Mouse (Mus musculus): ENCODE results near the gene Pcdh15. TPM values are rescaled to one million over a fixed set of nuclear protein-coding genes. Genes with fewer than 3 reads are reported as not detected.

Gene Pcdh15
- total RNA-seq (2022) = under 1 TPM; 0.04 to 0.54 (median 0.33) TPM

DNA sequence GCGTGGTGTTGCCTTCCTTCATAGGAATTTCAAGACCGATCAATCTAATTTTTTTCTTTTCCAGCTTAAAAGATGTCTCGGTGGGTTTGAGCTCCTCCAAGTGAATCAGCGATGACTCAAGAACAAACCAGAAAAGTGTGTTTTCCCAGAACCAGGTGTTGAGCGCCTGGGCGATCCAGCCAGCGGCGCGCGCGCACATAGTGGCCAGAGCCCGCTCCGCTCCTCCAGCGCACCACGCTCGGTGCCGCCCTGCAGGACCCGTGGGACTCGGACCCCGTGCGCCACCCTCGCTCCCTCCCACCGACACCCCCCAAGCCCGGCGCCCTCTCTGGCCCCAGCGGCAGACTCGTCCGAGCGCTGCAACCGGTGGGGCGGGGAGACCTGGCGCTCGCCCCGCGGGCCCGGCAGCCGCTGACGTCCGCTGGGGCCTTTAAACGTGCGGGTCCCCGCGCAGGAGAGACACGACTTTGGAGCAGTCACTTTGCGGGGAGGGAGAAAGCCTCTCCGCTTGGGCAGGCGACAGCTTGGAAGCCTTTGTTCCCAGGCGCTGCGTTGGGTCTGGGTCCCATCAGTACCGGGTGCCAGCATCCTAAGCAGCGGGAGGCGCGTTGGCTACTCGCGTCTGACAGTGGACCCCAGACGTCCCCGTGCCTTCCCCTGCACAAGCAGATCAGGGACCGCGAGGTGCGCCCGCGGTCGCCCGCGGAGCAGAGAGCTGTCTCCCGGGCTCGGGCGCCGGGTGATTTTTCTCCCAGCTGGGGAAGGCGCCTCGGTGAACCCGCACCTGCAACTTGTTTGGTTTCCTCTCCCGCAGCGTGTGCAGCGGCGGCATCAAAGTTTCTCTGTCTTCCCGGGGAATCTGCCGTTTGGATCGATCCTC, at the start of gene Pcdh15:
Pcdh15 (plus strand) TSS at position 377 of the 880 bp plus-strand sequence.
- DNase-seq (ENCODE audit: low spot score in 2 of 2) = no peak

DNA sequence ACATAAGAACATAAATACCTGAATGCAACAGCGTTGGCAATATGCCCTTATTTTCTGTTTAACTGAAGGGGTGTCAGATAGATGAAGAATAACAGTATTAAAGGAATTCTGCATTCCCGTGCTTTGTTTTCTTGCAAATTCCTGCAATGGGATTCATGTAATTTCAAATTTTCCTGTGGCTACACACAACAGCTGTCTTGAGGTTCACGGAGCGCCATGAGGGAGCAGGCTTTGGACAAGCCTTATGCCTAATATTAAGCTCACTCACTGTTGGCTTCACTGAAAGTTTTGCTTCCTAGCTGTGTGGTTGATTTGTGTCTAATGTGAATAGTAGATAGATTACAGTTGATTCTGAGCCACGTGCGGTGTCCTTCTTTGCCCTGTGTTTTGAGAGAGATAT, 47.1 kb upstream of the Pcdh15 start:
- DNase-seq (ENCODE audit: low spot score in 2 of 2) = no peak

DNA sequence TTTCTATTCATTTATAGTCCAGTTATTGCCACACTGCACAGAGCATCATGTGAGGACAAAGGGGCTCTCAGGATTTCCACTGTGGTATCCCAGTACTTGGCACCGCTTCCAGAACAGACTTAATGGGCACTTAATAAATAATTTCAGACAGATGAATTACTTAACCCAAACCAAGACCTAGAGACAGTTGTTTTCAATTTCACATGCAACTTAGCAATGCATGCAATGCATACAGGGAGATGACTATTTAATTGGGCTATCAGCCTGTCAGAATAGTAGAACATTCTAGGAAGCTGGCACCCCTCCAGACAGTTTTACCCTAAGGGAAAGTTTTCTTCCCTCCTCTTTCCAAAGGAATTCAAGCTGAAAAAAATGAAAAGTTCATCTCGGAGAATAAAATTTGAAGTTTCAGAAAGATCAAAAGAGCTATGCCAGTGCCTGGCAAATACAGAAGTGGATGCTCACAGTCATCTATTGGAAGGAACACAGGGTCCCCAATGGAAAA, 39.4 kb upstream of the Pcdh15 start:
- DNase-seq (ENCODE audit: low spot score in 2 of 2) = no peak

DNA sequence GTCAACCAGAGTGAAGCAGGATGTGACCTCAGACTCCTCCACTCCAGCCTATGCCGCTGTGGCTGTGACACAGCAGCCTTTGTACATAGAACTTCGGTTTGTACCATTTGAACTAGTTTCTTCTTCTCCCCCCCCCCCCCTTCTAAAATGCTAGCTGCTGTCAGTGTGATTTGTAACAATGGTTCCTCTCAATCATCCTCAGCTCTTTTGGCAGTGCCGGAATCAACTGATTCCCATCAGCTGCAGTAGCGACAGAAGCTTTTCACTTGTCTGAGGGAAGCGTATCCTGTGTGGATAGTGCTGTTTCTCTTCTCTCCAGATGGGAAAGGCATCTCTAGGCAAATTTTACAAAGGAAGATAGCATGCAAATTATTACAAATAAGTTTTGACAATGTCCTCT, 12.4 kb upstream of the Pcdh15 start:
- DNase-seq (ENCODE audit: low spot score in 2 of 2) = no peak

DNA sequence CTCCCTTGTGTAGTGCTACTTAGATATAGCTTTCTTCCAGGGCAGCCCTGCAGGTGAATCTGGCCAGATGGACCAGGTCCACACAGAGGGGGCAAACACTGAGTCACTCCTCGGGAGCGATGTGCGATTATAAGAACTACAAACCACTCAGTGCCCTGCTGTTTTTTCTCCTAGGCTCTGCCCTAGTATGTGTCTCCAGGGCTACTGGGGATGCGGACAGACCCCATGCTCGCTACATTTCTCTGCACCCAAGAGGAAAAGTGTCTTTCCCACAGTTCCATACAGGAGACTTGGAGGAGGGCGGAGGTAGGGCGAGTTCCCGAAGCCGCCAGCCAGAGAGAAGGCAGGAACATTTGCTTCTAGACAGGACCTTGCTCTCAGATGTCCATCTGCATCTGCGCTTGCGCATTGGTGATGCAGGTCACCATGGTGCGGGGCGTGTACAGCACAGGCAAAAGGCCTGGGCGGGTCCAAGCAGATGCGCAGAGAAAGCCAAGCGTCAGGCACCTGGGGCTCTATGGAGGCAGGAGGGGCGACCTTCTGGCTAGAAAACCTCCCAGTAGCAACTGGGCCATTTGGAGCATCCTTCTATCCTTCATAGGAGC, 2.5 kb upstream of the Pcdh15 start:
- no peak for DNase-seq (ENCODE audit: low spot score in 2 of 2)

DNA sequence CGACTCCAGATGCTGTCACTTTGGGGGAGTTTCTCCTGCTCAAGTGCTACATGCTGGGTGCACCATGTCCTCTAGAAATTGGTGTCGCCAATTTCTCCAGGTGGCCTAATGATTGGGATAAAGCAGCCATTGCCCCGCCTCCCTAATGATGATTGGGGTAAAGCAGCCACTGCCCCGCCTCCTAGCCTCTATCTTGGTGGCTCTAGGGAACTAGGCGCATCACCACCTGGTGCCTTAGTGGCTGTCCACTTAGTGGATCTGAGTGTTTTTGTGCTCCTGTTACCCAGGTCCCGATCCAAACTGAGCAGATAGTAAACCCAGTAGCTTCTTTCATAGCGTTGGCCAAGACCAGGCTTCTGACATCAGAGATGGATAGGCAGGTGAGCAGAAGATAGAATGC, 2.0 kb upstream of the Pcdh15 start:
- DNase-seq (ENCODE audit: low spot score in 2 of 2) = no peak

DNA sequence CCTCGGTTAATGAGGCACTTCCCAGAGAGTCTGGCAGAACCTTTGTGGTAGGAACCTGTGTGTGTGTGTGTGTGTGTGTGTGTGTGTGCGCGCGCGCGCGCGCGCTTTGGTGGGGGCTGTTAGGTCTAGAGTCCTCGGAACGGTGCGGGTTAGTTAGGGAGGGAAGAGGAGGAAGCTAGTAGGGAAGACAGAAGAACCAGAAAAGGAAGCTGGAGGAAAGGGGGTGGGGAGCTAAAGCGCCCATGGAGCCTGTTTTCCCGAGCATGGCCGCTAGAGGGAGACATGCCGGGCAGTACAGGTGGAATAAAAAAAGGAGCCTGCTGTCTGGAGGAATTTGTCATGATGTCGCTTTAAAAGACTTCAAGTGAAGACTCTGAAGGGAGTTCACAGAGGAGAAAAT, 1.2 kb upstream of the Pcdh15 start:
- DNase-seq (ENCODE audit: low spot score in 2 of 2) = no peak

DNA sequence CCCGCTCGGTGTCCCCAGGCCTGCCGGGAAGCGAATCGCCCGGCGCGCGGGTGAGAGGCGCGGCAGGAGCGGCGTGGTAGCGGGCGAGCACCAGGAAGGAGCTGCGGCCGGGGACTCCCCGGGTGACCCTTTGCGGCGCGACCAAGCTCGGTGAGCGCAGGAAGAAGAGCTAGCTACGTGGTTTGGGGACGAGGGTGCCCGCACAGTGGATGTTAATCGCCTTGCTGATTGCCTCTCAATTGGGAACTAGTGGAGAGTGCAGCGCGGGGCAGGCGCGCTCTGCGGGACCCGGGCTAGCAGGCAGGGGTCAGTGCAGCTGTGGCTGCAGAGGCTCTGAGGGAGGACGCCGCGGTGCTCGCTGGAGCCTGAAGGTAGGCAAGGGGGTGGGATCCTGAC, 702 bp downstream of the Pcdh15 start:
- DNase-seq (ENCODE audit: low spot score in 2 of 2) = no peak

DNA sequence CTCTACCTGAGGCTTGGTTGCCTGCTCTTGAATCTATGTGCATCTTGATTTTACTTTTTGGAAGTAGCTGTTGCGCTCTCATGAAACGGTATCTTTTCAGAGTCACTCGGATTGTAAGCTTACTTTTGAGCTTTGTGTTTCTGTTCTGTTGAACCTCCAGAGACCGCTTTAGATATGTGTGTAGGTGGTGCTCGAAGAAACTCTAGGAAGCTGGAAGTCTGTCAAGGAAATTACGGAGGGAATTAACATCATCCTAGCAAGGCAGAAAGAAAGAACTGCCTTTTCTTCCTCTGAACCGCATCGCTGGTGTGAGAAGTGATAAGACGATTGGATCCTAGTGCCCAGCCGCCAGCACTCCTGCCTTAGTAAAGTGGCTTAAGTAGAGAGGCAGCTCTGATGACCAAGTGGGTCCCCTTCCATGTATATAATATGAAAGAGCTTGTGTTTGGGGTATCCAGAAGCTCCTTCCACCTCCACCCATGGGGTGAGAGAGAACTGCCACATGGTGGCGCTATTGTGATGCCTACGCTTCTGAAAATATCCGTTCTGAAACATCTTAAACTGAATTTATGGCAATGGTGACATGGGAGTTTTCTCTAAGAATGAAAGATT, 4.3 kb downstream of the Pcdh15 start:
- no peak for DNase-seq (ENCODE audit: low spot score in 2 of 2)

DNA sequence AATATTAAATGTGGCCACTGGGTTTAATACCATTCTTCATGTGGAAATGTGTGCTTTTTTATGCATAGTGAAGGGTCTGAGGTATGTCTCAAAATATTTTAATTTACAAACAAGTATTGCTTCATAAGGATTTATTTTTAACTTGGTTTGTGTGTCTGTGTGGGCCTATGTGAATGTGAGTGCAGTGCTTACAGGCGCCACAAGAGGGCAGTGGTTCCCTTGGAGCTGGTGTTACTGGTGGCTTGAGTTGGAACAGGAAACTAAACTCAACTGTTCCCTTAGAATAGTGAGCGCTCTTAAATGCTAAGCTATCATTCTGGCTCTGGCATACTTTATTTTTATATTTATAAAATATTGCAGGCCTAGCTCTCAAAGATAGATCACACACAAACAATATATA, 6.8 kb downstream of the Pcdh15 start:
- no peak for DNase-seq (ENCODE audit: low spot score in 2 of 2)

DNA sequence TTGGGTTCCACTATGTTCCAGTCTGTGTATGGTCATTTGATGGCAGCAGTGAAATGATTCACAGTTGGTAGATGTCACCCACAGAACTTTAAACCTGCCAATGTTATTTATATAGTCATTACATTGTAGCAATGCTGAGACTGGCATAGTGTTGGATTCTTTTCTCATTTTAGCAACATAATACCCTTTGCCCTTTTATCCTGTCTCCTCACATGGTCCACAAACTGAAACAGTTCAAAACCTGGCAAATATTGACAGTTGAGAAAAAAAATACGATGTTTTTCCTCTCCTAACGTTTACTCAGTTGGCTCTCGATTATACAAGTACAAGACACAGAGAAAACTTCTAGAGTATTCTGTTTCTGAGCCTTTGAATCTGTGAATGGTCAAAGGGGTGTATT, 38.8 kb downstream of the Pcdh15 start:
- DNase-seq (ENCODE audit: low spot score in 2 of 2) = no peak

DNA sequence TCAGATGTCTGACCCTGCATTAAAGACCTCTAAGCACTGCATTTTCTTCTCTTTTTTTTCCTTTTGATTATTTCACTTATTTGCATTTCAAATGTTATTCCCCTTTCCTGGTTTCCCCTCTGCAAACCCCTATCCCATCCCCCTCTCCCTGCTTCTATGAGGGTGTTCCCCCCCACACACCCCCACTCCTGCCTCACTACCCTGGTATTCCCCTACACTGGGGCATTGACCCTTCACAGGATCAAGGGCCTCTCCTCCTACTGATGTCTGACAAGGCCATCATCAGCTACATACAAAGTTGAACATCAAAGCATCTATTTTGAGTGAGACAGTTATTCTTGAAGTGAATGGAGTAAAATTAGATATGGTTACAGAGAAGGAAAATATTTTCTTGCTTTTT, 48.4 kb downstream of the Pcdh15 start:
- DNase-seq (ENCODE audit: low spot score in 2 of 2) = no peak

DNA sequence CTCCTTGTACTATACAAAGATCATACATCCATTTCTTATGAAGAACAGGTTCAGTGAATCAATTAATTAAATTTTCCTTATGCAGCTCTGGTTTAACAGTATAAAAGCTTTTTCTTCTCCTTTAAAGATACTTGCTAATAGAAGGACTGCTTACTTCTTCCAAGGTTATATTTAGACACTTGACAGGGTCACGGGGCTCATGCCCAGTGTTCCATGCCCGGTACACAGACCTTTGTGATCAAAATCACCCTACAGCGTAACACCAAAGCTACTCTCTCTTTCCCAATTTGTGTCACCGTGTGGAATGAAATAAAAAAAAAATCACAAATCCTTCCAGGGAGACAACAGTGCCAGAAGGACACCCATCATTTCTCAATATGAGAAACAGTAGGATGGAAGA, 48.8 kb downstream of the Pcdh15 start:
- no peak for DNase-seq (ENCODE audit: low spot score in 2 of 2)

DNA sequence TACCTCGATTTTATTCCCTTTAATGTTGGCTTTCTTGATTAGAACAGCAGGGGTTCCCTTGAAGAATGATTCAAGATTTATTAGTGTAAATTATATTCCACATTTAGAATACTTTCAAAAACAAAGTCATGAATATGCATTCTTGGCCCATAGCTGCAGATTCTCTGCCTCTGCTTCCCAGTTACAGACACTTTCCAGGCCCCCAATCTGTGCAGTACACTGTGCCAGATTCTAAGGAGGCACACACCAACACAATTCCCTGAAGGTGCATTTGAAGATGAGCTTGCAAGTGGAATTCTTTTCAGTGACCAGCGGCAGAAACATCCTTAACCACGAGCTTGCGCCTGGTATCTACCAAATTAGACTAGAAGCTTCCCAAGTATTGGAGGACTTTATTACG, 55.4 kb downstream of the Pcdh15 start:
- no peak for DNase-seq (ENCODE audit: low spot score in 2 of 2)

DNA sequence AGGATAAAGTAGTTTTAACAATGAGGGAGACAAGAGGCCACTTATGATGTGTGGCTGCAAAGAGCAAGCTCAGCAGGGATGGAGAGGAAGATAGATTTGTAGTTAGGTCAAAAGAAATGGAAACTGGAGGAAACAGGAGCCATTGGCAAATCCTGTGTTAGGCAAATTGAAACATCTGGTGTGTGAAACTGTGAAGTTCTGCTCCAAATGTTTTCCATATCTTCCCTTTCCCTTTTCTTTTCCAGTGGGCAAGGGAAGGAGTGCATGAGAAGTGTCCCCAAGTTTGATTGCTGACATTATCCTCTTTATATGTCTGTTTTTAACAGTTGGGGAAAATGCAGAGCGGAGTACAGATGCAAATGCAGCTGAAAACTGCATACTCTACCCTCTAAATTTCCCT, 62.6 kb downstream of the Pcdh15 start:
- no peak for DNase-seq (ENCODE audit: low spot score in 2 of 2)

DNA sequence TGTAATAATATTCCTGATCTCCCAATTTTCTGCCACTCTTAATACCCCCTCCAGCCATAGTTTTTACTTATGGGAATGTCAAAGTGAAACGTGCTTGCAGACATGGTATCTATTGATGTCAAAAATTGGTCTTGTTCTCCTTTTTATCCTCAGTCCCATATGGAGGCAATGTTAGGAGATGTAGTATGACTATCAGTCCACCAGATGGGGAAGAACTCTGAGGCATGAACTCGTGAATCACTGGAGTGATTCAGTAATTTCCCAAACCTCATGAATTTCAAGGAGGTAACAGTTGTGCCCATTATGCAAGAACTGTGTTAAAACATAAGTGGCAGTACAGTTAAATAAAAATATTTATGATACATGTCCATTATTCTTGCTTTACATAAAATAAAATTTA, 116.9 kb downstream of the Pcdh15 start:
- no peak for DNase-seq (ENCODE audit: low spot score in 2 of 2)

DNA sequence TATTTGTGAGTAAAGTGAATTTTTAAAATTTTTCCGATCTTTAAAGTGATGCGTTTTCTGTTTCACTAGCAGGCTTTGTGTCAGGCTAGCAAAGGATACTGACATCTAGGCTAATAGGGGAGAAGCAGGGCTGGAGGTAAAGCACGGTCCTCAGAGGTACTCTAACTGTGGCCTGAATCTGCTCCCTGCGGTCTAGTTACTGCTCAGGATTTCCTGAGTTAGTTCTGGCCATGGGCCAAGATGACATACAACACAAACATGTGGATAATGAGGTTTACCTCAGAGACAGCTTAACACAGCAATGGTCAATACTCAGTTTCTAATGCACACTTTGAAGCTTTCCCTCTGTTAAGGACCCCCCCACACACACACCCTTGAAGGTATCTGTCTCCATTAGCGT, 143.2 kb downstream of the Pcdh15 start:
- DNase-seq (ENCODE audit: low spot score in 2 of 2) = no peak

DNA sequence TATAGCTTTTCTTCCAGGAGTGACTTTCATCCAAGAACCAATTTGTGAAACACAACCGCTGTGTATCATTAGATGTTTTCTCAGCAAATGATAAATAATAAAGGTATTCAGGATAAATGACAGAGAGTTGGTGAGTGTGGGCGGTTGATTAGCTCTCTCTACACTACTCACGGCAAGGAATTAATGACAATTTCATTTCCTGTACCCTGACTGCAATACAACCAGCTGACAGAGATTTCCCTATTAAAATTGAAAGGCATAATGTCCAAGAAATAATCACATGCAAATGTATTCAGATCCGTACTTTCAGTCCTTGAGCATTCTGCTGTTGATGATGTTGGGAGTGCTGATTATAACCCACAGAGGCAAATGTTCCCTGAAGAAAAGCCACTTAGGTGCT, 181.3 kb downstream of the Pcdh15 start:
- no peak for DNase-seq (ENCODE audit: low spot score in 2 of 2)

DNA sequence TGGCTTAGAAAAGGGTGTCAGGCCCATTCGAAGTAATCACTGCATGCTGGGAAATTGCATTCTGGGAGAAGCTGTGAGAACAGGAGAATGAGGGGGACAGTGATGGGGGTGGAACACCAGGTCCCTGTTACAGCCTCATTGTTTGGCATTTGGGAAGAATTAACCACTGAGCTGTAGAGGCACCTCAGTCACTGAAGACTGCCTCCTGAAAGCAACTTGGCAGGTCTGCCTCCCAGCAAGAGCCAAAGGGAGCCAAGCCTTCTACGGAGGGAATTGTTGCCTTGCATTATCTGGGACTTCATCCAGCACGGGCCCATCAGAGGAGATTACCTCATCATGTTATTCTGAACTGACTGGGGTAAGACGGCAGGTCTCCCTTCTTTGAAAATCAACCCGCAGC, 197.3 kb downstream of the Pcdh15 start:
- no peak for DNase-seq (ENCODE audit: low spot score in 2 of 2)

DNA sequence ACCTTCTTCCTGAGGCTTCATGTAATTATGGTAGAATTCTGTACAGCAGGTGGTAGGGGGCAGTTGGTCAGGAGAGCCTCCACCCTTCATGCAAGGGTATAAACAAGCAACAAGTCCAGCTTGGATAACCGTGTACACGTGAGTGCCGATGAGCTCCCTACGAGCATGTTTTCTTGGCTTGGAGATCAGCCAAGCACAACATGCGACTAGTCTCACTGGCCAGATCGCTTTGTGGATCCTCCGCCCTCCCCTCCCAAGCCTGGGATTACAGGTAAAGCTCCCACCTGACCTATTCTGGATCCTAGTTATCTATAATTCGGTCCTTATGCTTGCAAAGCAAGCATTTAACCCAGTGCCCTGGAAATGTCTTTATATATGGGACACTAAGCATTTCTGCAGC, 202.8 kb downstream of the Pcdh15 start:
- DNase-seq (ENCODE audit: low spot score in 2 of 2) = no peak

DNA sequence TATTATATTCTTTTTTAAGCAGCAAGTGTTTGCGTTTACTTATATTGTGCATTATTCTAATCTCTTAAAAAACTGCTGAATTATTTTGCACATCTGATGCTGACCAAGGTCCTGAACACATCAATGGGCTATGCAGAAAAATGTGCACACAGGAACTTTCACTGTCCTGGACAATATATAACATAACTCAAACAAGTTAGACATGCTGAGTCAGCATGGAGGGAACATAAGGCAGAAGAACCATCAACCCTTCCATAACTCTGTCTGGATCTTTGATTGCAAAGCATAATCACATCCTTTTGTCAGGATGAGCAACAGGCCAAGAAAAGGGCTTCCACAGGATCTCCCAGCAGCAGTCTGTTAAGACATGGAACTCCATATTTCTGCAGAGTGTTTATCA, 207.5 kb downstream of the Pcdh15 start:
- DNase-seq (ENCODE audit: low spot score in 2 of 2) = no peak

DNA sequence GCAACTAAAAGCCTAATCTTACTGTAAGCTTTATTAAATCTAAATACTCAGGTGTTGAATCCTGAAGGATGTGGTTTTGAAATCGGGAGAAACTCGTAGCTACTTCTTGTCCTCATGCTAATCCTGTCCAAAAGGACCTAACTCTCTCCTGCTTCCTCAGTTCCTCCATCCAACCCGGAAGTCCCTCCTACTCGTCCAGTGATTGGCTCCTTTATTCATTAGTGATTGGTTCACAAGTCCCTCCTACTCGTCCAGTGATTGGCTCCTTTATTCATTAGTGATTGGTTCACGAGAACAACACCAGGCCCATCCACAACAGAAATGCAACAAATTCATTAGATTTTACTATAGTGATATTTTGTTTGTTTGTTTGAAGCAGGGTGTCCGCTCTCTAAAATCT, 227.7 kb downstream of the Pcdh15 start:
- DNase-seq (ENCODE audit: low spot score in 2 of 2) = no peak

DNA sequence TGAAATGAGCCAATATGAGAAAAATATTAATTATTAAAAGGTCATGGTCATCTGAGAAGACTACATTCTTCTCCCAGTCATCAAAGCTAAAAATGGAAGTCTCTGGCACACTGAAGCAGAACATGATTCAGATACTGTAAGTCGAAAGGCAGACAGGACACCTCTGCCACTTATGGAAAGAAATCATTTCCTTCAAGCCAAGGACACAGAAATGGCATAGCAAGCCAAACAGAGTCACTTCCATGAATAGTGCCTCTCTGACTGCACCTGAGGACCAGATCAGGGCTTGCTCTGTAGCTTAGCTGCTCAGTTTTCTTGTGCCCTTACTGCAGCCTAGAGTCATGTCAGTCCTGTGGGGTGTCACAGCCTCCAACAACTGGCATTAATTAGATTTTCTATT, 234.3 kb downstream of the Pcdh15 start:
- no peak for DNase-seq (ENCODE audit: low spot score in 2 of 2)
